Mouse (Mus musculus) kidney, adult 2 months (tissue): ENCODE measurements around the gene Akirin2.

Experiments used
- CTCF ChIP-seq: fragments of 200-500 bp; conservative IDR thresholded peaks from 2 replicates; pipeline ENCODE4 v1.5.1; 2011; ENCODE audit warnings: low read depth, mild to moderate bottlenecking, control low read depth, low read length, moderate library complexity, mixed read lengths; ENCODE audit not compliant: insufficient read depth, insufficient read length
- POLR2A ChIP-seq: fragments of 200-500 bp; IDR thresholded peaks from one replicate; pipeline ENCODE4 v1.6.1; 2011; ENCODE audit warnings: low read depth, low read length, control low read depth

GRCm38 (mm10) chr4:34550748-34551097, at the start of gene Akirin2:
- TF ChIP-seq CTCF (no peak), POLR2A (no peak)
